Mouse (Mus musculus): ENCODE data around the gene Gps1. TPM values are rescaled to one million over a fixed set of nuclear protein-coding genes. Genes with fewer than 3 reads are reported as not detected.
A peak's percentile ranks its signal among the peaks of the same experiment; 100 is the strongest.
"Not testable (repeated sequence)": the region's sequence is repeated elsewhere in the genome, so short reads cannot be mapped to it uniquely, and the experiment has no call there.

Gps1 gene
- polyA plus RNA-seq, 1 experiment from 2014 or later, result 70.9 TPM

DNA sequence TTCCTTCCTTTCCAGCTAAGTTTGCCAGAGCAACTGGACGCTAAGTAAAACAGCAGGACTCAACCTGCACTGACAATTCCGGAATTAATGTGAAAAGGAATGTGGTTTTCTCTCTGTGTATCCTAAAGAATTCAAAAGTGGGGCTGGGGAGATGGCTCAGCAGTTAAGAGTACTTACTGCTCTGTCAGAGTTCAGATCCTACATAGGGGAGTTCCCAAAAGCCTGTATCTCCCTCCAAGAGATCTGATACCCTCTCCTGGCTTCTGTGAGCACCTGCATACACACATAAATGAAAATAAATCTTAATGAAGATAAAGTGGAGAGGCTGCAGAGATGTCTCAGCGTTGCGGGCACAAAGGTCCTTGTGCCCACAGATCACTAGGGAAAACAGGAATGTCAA lies 32.5 kb upstream of the Gps1 start:
- H3K9me3 ChIP-seq (ENCODE audit: control insufficient read depth), result no peaks in the 10 kb centered on the region
- H3K4me3 ChIP-seq (ENCODE audit: low read depth, low read length), result no peak overlapping the region
- no peak overlapping the region for H3K27ac ChIP-seq (ENCODE audit: low read depth, low read length)
- no peak overlapping the region for H3K9ac ChIP-seq (ENCODE audit: low read depth, low read length)
- no peaks in the 10 kb centered on the region for H3K36me3 ChIP-seq (ENCODE audit: control insufficient read depth, insufficient read depth)
- no peaks in the 10 kb centered on the region for H3K27me3 ChIP-seq (replicated peaks; ENCODE audit: control insufficient read depth, insufficient read depth, low read length)
- no peak for TF ChIP-seq CTCF (IDR thresholded peaks at IDR 0.05; ENCODE audit: low read depth)
- H3K4me1 ChIP-seq (replicated peaks; ENCODE audit: control insufficient read depth, insufficient read depth, low read length), result no peaks in the 10 kb centered on the region
- no peak for ATAC-seq
- 72% methylated on average over 4 of the region's 4 CpGs for WGBS
- H3K4me2 ChIP-seq (replicated peaks; ENCODE audit: low read depth), result no peak overlapping the region

DNA sequence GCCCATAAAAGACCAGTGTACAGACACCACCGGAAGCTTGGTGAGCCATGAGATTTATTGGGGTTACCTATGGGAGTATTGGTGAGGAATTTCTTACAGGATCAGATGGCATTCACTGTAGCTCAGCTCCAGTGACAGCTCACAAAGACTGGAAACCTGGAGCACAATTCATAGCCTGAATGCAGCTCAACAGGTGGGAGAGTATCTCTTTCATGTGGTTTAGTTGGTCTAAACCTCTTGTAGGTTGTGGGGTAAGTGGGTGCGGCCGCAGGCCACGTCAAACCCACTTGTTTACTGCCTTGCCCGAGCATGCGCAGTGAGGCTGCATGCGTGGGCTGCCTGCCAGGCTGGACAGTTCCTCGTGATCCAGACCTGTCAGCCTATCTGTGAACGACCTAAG lies 23.8 kb upstream of the Gps1 start:
- Histone ChIP-seq H3K4me1 (replicated peaks; ENCODE audit: control insufficient read depth, insufficient read depth, low read length) (no peaks in the 10 kb centered on the region), H3K27me3 (replicated peaks; ENCODE audit: control insufficient read depth, insufficient read depth, low read length) (no peaks in the 10 kb centered on the region), H3K9me3 (ENCODE audit: control insufficient read depth) (peaks cover 3% of the 10 kb centered on the region; the same call in 1 of the 2 replicates), H3K4me3 (ENCODE audit: low read depth, low read length) (no peak overlapping the region), H3K36me3 (ENCODE audit: control insufficient read depth, insufficient read depth) (no peaks in the 10 kb centered on the region), H3K4me2 (replicated peaks; ENCODE audit: low read depth) (no peak overlapping the region), H3K9ac (ENCODE audit: low read depth, low read length) (no peak overlapping the region), H3K27ac (ENCODE audit: low read depth, low read length) (no peak overlapping the region)
- ATAC-seq, result no peak
- no peak for TF ChIP-seq CTCF (IDR thresholded peaks at IDR 0.05; ENCODE audit: low read depth)
- 82% methylated on average over 9 of the region's 9 CpGs for WGBS

GRCm38 (mm10) chr11:120761811-120762671 lies 22.0 kb upstream of the Gps1 start:
- no peaks in the 10 kb centered on the region for H3K27me3 ChIP-seq (replicated peaks; ENCODE audit: control insufficient read depth, insufficient read depth, low read length)
- H3K36me3 ChIP-seq (ENCODE audit: control insufficient read depth, insufficient read depth), result no peaks in the 10 kb centered on the region
- H3K9me3 ChIP-seq (ENCODE audit: control insufficient read depth), result peaks cover 3% of the 10 kb centered on the region; the same call in 1 of the 2 replicates
- peak; percentile 46 for TF ChIP-seq CTCF (IDR thresholded peaks at IDR 0.05; ENCODE audit: low read depth)
- no peaks in the 10 kb centered on the region for H3K4me1 ChIP-seq (replicated peaks; ENCODE audit: control insufficient read depth, insufficient read depth, low read length)
- ATAC-seq, result peak; percentile 90
- WGBS, result 50% methylated on average over 14 of the region's 14 CpGs
- peak overlapping the region; percentile 22; the same call in 1 of the 2 replicates for H3K9ac ChIP-seq (ENCODE audit: low read depth, low read length)
- H3K4me3 ChIP-seq (ENCODE audit: low read depth, low read length), result no peak overlapping the region
- H3K27ac ChIP-seq (ENCODE audit: low read depth, low read length), result peak overlapping the region; percentile 92
- peak overlapping the region; percentile 49 for H3K4me2 ChIP-seq (replicated peaks; ENCODE audit: low read depth)

GRCm38 (mm10) chr11:120762672-120763041 lies 21.4 kb upstream of the Gps1 start, which contains the start of gene Hmga1b:
Hmga1b (plus strand) TSS chr11:120762794.
- 6% methylated on average over 13 of the region's 14 CpGs for WGBS
- H3K27me3 ChIP-seq (replicated peaks; ENCODE audit: control insufficient read depth, insufficient read depth, low read length); H3K9me3 ChIP-seq (ENCODE audit: control insufficient read depth); H3K4me3 ChIP-seq (ENCODE audit: low read depth, low read length); H3K4me1 ChIP-seq (replicated peaks; ENCODE audit: control insufficient read depth, insufficient read depth, low read length); H3K36me3 ChIP-seq (ENCODE audit: control insufficient read depth, insufficient read depth): not testable (repeated sequence)
- H3K9ac ChIP-seq (ENCODE audit: low read depth, low read length), result peak within 1 kb of the TSS; percentile 22; the same call in 1 of the 2 replicates
- ATAC-seq, result peak; percentile 91
- peak within 1 kb of the TSS; percentile 49 for H3K4me2 ChIP-seq (replicated peaks; ENCODE audit: low read depth)
- H3K27ac ChIP-seq (ENCODE audit: low read depth, low read length), result peak within 1 kb of the TSS; percentile 92

DNA sequence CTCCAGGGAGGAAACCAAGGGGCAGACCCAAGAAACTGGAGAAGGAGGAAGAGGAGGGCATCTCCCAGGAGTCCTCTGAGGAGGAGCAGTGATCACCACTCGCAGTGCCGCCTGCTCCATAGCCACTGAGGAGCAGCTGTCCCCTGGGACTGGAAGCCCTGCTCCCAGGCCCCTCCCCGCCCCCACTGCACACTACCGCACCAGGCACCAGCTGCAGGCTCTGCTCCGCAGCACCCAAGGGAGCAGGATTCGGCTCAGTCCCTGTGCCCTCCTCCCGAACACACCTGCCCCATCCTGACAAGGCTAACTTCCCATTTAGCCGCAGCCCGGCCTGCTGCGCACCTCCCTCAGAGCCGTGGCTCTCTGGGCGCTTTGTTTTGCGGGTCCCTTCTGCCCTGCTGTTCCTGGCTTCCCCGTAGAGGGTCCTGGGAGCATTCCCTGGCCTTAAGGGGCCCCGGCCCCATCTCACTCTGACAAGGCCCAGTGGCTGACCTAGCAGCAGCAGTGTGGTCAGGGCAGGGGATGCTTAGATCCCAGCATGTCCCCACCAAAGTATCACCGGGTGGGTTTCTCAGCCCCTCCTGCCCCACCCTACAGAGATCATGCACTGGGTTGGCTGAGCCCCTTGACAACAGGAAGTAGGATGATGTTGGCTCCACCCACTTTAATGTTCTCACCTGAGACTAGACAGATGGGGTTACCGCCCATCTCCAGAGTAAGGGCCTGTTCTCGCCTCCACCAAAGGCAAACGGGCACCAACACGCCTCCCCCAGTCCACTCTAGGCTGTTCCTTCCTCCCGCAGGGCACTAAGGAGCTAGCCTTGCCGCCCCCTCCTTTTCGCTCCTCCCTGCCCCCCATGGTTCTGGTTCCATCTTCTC lies 20.7 kb upstream of the Gps1 start:
- not testable (repeated sequence) for H3K9me3 ChIP-seq (ENCODE audit: control insufficient read depth); H3K36me3 ChIP-seq (ENCODE audit: control insufficient read depth, insufficient read depth); H3K4me1 ChIP-seq (replicated peaks; ENCODE audit: control insufficient read depth, insufficient read depth, low read length); H3K27me3 ChIP-seq (replicated peaks; ENCODE audit: control insufficient read depth, insufficient read depth, low read length); H3K4me3 ChIP-seq (ENCODE audit: low read depth, low read length); H3K9ac ChIP-seq (ENCODE audit: low read depth, low read length)
- WGBS, result 17% methylated on average over 3 of the region's 23 CpGs
- peak overlapping the region; percentile 92 for H3K27ac ChIP-seq (ENCODE audit: low read depth, low read length)
- peak overlapping the region; percentile 49 for H3K4me2 ChIP-seq (replicated peaks; ENCODE audit: low read depth)
- ATAC-seq, result peak; percentile 37

DNA sequence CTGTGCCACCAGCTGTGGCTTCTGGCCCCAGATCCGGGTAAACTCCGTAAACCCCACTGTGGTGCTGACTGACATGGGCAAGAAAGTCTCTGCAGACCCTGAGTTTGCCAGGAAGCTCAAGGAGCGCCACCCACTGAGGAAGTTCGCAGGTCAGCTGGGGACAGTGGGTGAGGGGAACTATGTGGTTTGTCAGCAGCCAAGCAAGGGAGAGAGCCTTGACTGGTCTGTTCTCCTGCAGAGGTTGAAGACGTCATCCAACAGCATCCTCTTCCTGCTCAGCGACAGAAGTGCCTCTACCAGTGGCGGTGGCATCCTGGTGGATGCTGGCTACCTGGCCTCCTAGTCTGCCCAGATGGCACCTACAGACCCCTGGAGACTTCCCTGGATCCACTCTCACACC lies 17.0 kb upstream of the Gps1 start:
- H3K4me2 ChIP-seq (replicated peaks; ENCODE audit: low read depth); H3K9ac ChIP-seq (ENCODE audit: low read depth, low read length); ATAC-seq; H3K4me1 ChIP-seq (replicated peaks; ENCODE audit: control insufficient read depth, insufficient read depth, low read length); H3K4me3 ChIP-seq (ENCODE audit: low read depth, low read length); H3K9me3 ChIP-seq (ENCODE audit: control insufficient read depth); H3K27ac ChIP-seq (ENCODE audit: low read depth, low read length); H3K36me3 ChIP-seq (ENCODE audit: control insufficient read depth, insufficient read depth); H3K27me3 ChIP-seq (replicated peaks; ENCODE audit: control insufficient read depth, insufficient read depth, low read length): not testable (repeated sequence)
- whole genome bisulfite sequencing, result 72% methylated on average over 3 of the region's 7 CpGs
